Comparison of ENCODE assay signal across 12 mouse cellular contexts in the genomic region with DNA sequence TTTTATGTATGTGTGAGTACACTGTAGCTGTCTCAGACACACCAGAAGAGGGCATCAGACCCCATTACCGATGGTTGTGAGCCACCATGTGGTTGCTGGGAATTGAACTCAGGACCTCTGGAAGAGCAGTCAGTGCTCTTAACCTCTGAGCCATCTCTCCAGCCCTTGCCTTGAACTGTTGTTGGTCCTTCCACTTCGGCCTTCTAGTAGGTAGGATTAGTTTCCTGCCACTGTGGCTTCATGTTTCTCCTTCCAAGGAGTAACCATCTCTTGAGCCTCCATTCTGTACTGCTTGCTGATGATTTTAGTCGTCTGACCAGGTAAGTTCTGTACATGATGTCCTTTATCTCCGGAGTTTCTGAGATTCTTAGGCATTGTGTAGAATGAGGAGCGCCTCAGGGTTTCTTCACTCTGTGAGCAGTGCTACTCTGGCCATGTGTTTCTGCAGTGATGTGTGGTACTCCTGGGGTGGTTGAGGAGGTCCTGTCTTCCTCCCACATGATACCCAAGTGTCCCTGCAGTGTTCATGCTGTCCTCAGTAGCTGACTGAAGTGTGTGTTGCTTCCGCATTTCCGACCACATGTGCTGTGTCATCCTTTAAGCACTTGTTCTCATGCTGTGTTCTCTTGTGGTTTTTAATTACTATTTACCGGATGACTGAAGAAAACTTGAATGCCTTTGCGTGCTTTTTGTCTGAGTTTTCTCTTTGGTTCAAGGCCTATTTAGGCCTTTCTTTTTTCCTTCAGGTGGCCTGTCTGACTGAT. TPM values are rescaled to one million over a fixed set of nuclear protein-coding genes. Genes with fewer than 3 reads are reported as not detected.
A peak's percentile ranks its signal among the peaks of the same experiment; 100 is the strongest.
DNase-seq lines count a peak whose midpoint lies in the region; ATAC-seq lines count a peak whose summit lies in the region.
"Had no signal": no experiment of that assay in that cellular context is flagged by ENCODE, and none has a peak within 500 bp of the region (broad histone marks: within the 10 kb centered on the region; RNA-seq: fewer than 3 reads in every experiment).

No protein-coding gene starts in this region.

- no peaks in the 10 kb centered on the region for H3K27me3 ChIP-seq in liver, embryonic 11.5 days (replicated peaks; ENCODE audit: control insufficient read depth, insufficient read depth, low read length)
- H3K27me3 ChIP-seq: embryonic facial prominence, embryonic 15.5 days had no signal

- no peak overlapping the region for H3K27ac ChIP-seq in liver, embryonic 11.5 days (ENCODE audit: low read depth, low read length)
- H3K27ac ChIP-seq: embryonic facial prominence, embryonic 15.5 days; gastrocnemius, adult 2 months; kidney, postnatal 0 days had no signal

- DNase-seq in lung, postnatal 25 days (ENCODE audit: low spot score), result peak; percentile 14
- DNase-seq in lung, postnatal 10 days, result no peak
- peak; percentile 91 for DNase-seq in MEL-GATA-1-ER (ENCODE audit: extremely low read depth, low read depth)
- DNase-seq in liver, embryonic 11.5 days (ENCODE audit: low spot score), result peak; percentile 31
- DNase-seq in gastrocnemius, postnatal 25 days, result no peak
- no peak for DNase-seq in left cerebral cortex, adult 8-10 months (ENCODE audit: low spot score in 2 of 2)
- no peak for DNase-seq in urinary bladder, postnatal 4 days (ENCODE audit: low spot score in 2 of 2)
- DNase-seq: gastrocnemius, adult 2 months; heart, postnatal 14 days had no signal

- H3K4me2 ChIP-seq in liver, embryonic 11.5 days, result peak overlapping the region; percentile 25; the same call in 1 of the 2 replicates
- H3K4me2 ChIP-seq: embryonic facial prominence, embryonic 15.5 days had no signal

- no peak; the same call in 1 of the 2 replicates for ATAC-seq in liver, embryonic 11.5 days (replicated peaks; ENCODE audit: low FRiP score)
- ATAC-seq in neutrophil, adult 5-6 weeks (ENCODE audit: extremely low read depth, insufficient number of reproducible peaks, low FRiP score, poor library complexity, severe bottlenecking), result peak; percentile 91; the same call in 1 of the 2 replicates

- H3K4me3 ChIP-seq in liver, embryonic 11.5 days (ENCODE audit: low read depth, low read length), result no peak overlapping the region
- H3K4me3 ChIP-seq: embryonic facial prominence, embryonic 15.5 days; gastrocnemius, adult 2 months had no signal

- no peaks in the 10 kb centered on the region for H3K36me3 ChIP-seq in liver, embryonic 11.5 days (ENCODE audit: control insufficient read depth, insufficient read depth, low read length)

- WGBS in liver, embryonic 11.5 days, result 68% methylated on average over 9 of the region's 9 CpGs

- no peaks in the 10 kb centered on the region; the same call in 1 of the 2 replicates for H3K4me1 ChIP-seq in liver, embryonic 11.5 days (replicated peaks; ENCODE audit: control insufficient read depth, insufficient read depth, low read length)
- H3K4me1 ChIP-seq: embryonic facial prominence, embryonic 15.5 days had no signal

- no peaks in the 10 kb centered on the region for H3K9me3 ChIP-seq in liver, embryonic 11.5 days (ENCODE audit: control insufficient read depth, low read length)
- H3K9me3 ChIP-seq: embryonic facial prominence, embryonic 15.5 days had no signal

- no peak overlapping the region for H3K9ac ChIP-seq in liver, embryonic 11.5 days (ENCODE audit: low read depth, low read length)
- H3K9ac ChIP-seq: embryonic facial prominence, embryonic 15.5 days had no signal

RNA-seq across cellular contexts. Expression of gene Ppm1d, which starts 12.7 kb away (rescaled TPM):
- 19.6 and 19.9 TPM in 2 replicates for polyA plus RNA-seq in liver, embryonic 11.5 days (2014; fragmentation: Nextera tagmentation; extraction: Ambion mirVana)
- 28.7 and 36.2 TPM in 2 replicates for total RNA-seq in neutrophil, adult 5-6 weeks (2017)
- 1 to 10 TPM; 4.7 to 5.4 TPM for total RNA-seq in gastrocnemius, postnatal 25 days (2021)
- total RNA-seq in left cerebral cortex, adult 8-10 months (2022), result 10 to 100 TPM; 16.7 to 19.3 (median 17.6) TPM

RNA-seq across cellular contexts. Expression of gene Bcas3, which starts 29.2 kb away (rescaled TPM):
- 24.8 and 25.8 TPM in 2 replicates for polyA plus RNA-seq in liver, embryonic 11.5 days (2014; fragmentation: Nextera tagmentation; extraction: Ambion mirVana)
- 37.1 and 38.4 TPM in 2 replicates for total RNA-seq in neutrophil, adult 5-6 weeks (2017)
- 10 to 100 TPM; 30.1 to 31.5 TPM for total RNA-seq in gastrocnemius, postnatal 25 days (2021)
- total RNA-seq in left cerebral cortex, adult 8-10 months (2022), result 10 to 100 TPM; 67.2 to 79.7 (median 75.7) TPM

Comparison
In these comparisons a context has a peak if more than half of its experiments do, and no peak if none do; other contexts are left out.
1. DNase-seq: peak in lung, postnatal 25 days (single experiment), MEL-GATA-1-ER (single experiment) and liver, embryonic 11.5 days (single experiment); none in lung, postnatal 10 days (single experiment), gastrocnemius, postnatal 25 days (single experiment), left cerebral cortex, adult 8-10 months (0 of 2) and urinary bladder, postnatal 4 days (0 of 2).